Mouse (Mus musculus): ENCODE results near the gene March1. TPM values are rescaled to one million over a fixed set of nuclear protein-coding genes. Genes with fewer than 3 reads are reported as not detected.

Gene March1
- polyA plus RNA-seq, 2 experiments = 0.41 to 0.62 TPM

- Histone ChIP-seq H3K4me3 (replicated peaks; ENCODE audit: low read length) (no peak overlapping the region), H3K4me2 (replicated peaks; ENCODE audit: low read depth, low read length, severe bottlenecking) (no peak overlapping the region), H3K4me1 (ENCODE audit: control insufficient read depth, insufficient read depth, low read length) (no peaks in the 10 kb centered on the region), H3K9me3 (ENCODE audit: control insufficient read depth, low read length) (no peaks in the 10 kb centered on the region), H3K27me3 (ENCODE audit: control insufficient read depth, insufficient read depth, low read length) (no peaks in the 10 kb centered on the region), H3K36me3 (ENCODE audit: control insufficient read depth, insufficient read depth, low read length) (no peaks in the 10 kb centered on the region), H3K27ac (replicated peaks; ENCODE audit: low read depth, low read length) (no peak overlapping the region), H3K9ac (ENCODE audit: low read depth, low read length, severe bottlenecking) (no peak overlapping the region)
- DNase-seq (ENCODE audit: low spot score) (no peak), ATAC-seq (ENCODE audit: low FRiP score, low read depth) (no peak)
- 45% methylated on average over 4 of the region's 4 CpGs for WGBS
- TF ChIP-seq POLR2A (IDR thresholded peaks at IDR 0.05; ENCODE audit: borderline replicate concordance, extremely low read depth, insufficient read depth, insufficient read length) = no peak
These were observed 651.8 kb downstream of the March1 start for GRCm38 (mm10) chr8:66269546-66269945.

GRCm38 (mm10) chr8:66270116-66270515 is 652.4 kb downstream of the March1 start:
- H3K27ac ChIP-seq (replicated peaks; ENCODE audit: low read depth, low read length) = no peak overlapping the region
- no peaks in the 10 kb centered on the region for H3K27me3 ChIP-seq (ENCODE audit: control insufficient read depth, insufficient read depth, low read length)
- H3K36me3 ChIP-seq (ENCODE audit: control insufficient read depth, insufficient read depth, low read length) = no peaks in the 10 kb centered on the region
- no peak overlapping the region for H3K4me2 ChIP-seq (replicated peaks; ENCODE audit: low read depth, low read length, severe bottlenecking)
- no peak overlapping the region for H3K9ac ChIP-seq (ENCODE audit: low read depth, low read length, severe bottlenecking)
- no peaks in the 10 kb centered on the region for H3K9me3 ChIP-seq (ENCODE audit: control insufficient read depth, low read length)
- no peak for TF ChIP-seq POLR2A (IDR thresholded peaks at IDR 0.05; ENCODE audit: borderline replicate concordance, extremely low read depth, insufficient read depth, insufficient read length)
- no peak for ATAC-seq (ENCODE audit: low FRiP score, low read depth)
- no peaks in the 10 kb centered on the region for H3K4me1 ChIP-seq (ENCODE audit: control insufficient read depth, insufficient read depth, low read length)
- H3K4me3 ChIP-seq (replicated peaks; ENCODE audit: low read length) = no peak overlapping the region
- DNase-seq (ENCODE audit: low spot score) = no peak
- WGBS = 72% methylated on average over 2 of the region's 2 CpGs

- ATAC-seq (ENCODE audit: low FRiP score, low read depth) = no peak
- Histone ChIP-seq H3K9ac (ENCODE audit: low read depth, low read length, severe bottlenecking) (no peak overlapping the region), H3K27ac (replicated peaks; ENCODE audit: low read depth, low read length) (no peak overlapping the region), H3K4me1 (ENCODE audit: control insufficient read depth, insufficient read depth, low read length) (no peaks in the 10 kb centered on the region), H3K4me2 (replicated peaks; ENCODE audit: low read depth, low read length, severe bottlenecking) (no peak overlapping the region), H3K9me3 (ENCODE audit: control insufficient read depth, low read length) (no peaks in the 10 kb centered on the region), H3K27me3 (ENCODE audit: control insufficient read depth, insufficient read depth, low read length) (no peaks in the 10 kb centered on the region), H3K36me3 (ENCODE audit: control insufficient read depth, insufficient read depth, low read length) (no peaks in the 10 kb centered on the region), H3K4me3 (replicated peaks; ENCODE audit: low read length) (no peak overlapping the region)
- no peak for DNase-seq (ENCODE audit: low spot score)
- no peak for TF ChIP-seq POLR2A (IDR thresholded peaks at IDR 0.05; ENCODE audit: borderline replicate concordance, extremely low read depth, insufficient read depth, insufficient read length)
- 96% methylated on average over 7 of the region's 7 CpGs for WGBS
These were observed 700.1 kb downstream of the March1 start for GRCm38 (mm10) chr8:66317824-66318223.

GRCm38 (mm10) chr8:66323045-66323807 is 705.5 kb downstream of the March1 start:
- TF ChIP-seq POLR2A (IDR thresholded peaks at IDR 0.05; ENCODE audit: borderline replicate concordance, extremely low read depth, insufficient read depth, insufficient read length) = no peak
- Histone ChIP-seq H3K4me1 (ENCODE audit: control insufficient read depth, insufficient read depth, low read length) (no peaks in the 10 kb centered on the region), H3K9ac (ENCODE audit: low read depth, low read length, severe bottlenecking) (no peak overlapping the region), H3K4me3 (replicated peaks; ENCODE audit: low read length) (no peak overlapping the region), H3K4me2 (replicated peaks; ENCODE audit: low read depth, low read length, severe bottlenecking) (no peak overlapping the region), H3K9me3 (ENCODE audit: control insufficient read depth, low read length) (no peaks in the 10 kb centered on the region), H3K36me3 (ENCODE audit: control insufficient read depth, insufficient read depth, low read length) (no peaks in the 10 kb centered on the region), H3K27ac (replicated peaks; ENCODE audit: low read depth, low read length) (no peak overlapping the region), H3K27me3 (ENCODE audit: control insufficient read depth, insufficient read depth, low read length) (no peaks in the 10 kb centered on the region)
- ATAC-seq (ENCODE audit: low FRiP score, low read depth) (no peak), DNase-seq (ENCODE audit: low spot score) (no peak)
- WGBS = 68% methylated on average over 4 of the region's 4 CpGs

- no peak overlapping the region for H3K9ac ChIP-seq (ENCODE audit: low read depth, low read length, severe bottlenecking)
- ATAC-seq (ENCODE audit: low FRiP score, low read depth) = no peak
- no peak overlapping the region for H3K4me2 ChIP-seq (replicated peaks; ENCODE audit: low read depth, low read length, severe bottlenecking)
- H3K36me3 ChIP-seq (ENCODE audit: control insufficient read depth, insufficient read depth, low read length) = no peaks in the 10 kb centered on the region
- no peak for DNase-seq (ENCODE audit: low spot score)
- no peaks in the 10 kb centered on the region for H3K9me3 ChIP-seq (ENCODE audit: control insufficient read depth, low read length)
- no peaks in the 10 kb centered on the region for H3K4me1 ChIP-seq (ENCODE audit: control insufficient read depth, insufficient read depth, low read length)
- TF ChIP-seq POLR2A (IDR thresholded peaks at IDR 0.05; ENCODE audit: borderline replicate concordance, extremely low read depth, insufficient read depth, insufficient read length) = no peak
- no peaks in the 10 kb centered on the region for H3K27me3 ChIP-seq (ENCODE audit: control insufficient read depth, insufficient read depth, low read length)
- H3K27ac ChIP-seq (replicated peaks; ENCODE audit: low read depth, low read length) = no peak overlapping the region
- no peak overlapping the region for H3K4me3 ChIP-seq (replicated peaks; ENCODE audit: low read length)
These were observed 708.7 kb downstream of the March1 start for GRCm38 (mm10) chr8:66326396-66326795.

Measured in limb, embryonic 14.5 days (tissue).